Mouse (Mus musculus) kidney, postnatal 4 days (tissue): ENCODE data around the gene Il1rl2.

Experiments used
- DNase-seq, 2 experiments: peaks; one replicate each; pipeline ENCODE4 v3.0.0; 2021; ENCODE audit warnings: mixed read lengths in 2 of 2

Il1rl2 gene

GRCm38 (mm10) chr1:40382841-40383240 is 58.4 kb downstream of the Il1rl2 start:
- DNase-seq: no peak

GRCm38 (mm10) chr1:40384931-40385545 is 60.6 kb downstream of the Il1rl2 start:
- DNase-seq: no peak

DNA sequence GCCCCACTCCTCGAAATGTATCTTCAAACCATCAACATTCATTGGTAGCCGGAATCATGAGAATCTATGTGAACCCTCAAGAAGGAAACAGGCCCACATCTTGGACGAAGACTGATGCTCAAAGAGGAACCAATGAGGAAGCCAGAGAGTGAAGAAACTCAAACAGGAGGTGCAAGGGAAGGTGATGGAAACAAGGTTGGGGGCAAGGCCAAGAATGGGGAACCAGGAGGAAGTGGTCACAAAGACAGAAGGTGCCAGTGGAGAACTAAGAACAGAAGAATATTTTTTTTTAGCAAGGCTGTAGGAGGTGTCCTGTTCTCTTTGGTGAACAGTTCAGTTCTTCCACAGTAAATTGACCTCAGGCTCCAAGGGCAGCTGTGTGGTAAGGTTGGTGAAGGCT is 67.0 kb downstream of the Il1rl2 start:
- no peak for DNase-seq

GRCm38 (mm10) chr1:40392535-40392934 is 68.1 kb downstream of the Il1rl2 start:
- no peak for DNase-seq

DNA sequence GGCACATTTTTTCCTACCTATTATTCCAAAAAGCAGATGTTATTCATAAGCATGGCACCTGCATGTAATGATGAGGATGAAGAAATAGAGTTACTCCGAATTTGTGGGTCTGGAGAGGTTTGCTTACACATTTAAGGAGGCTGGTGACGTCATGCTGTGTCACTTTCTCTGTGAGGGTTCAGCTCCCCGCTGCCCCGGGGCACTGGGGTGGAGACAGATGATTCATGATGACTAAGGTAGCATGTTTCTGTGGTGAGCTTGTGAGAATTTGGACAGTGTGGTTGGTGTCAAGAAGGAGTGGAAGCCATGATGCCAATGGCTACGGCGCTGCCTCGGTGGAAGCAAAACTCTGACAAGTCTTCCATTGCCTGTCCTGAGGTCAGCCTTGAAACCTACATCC is 68.8 kb downstream of the Il1rl2 start:
- DNase-seq: no peak

DNA sequence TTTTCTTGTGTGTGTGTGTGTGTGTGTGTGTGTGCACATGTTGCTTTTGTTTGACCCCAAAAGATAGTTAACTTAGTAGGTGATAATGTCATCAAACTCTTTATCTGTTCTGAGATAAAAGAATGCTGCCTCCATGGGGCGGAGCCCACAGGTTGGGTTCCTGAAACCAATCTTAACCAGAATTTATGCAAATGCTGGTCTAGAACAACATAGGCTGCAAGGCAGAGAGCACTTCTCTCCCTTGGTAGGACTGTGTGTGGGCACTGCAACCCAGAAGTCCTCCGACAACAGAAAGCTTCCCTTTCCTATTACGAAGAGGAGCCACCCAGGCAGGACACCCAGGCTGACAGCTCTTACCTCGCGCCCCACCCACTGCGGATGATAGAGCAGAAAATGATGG is 75.2 kb downstream of the Il1rl2 start:
- DNase-seq: no peak

DNA sequence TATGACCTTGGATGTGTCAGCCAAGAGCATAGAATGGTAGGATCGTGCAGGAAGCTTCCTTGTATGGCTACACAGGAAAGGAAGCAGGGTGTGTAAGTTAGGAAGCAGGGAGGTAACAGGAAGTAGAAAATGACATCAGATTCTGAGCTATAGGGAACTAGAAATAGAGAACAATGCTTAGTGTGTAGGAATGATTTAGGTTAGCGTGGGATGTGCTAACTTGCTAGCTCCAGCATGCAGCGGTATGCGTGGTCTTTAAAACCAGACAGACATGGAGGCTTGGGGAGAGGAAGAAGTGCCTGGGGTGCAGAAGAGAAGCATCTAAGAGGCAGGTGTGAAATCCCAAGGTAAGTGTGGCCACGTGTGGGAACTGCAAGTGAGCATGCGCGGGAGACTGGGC is 80.3 kb downstream of the Il1rl2 start:
- no peak for DNase-seq

GRCm38 (mm10) chr1:40409882-40410281 is 85.5 kb downstream of the Il1rl2 start:
- no peak for DNase-seq

- DNase-seq: no peak
These were observed 88.6 kb downstream of the Il1rl2 start for GRCm38 (mm10) chr1:40413039-40413438.

GRCm38 (mm10) chr1:40414276-40414675 is 89.9 kb downstream of the Il1rl2 start:
- DNase-seq: no peak

GRCm38 (mm10) chr1:40414863-40415656 is 90.7 kb downstream of the Il1rl2 start:
- DNase-seq: no peak

DNA sequence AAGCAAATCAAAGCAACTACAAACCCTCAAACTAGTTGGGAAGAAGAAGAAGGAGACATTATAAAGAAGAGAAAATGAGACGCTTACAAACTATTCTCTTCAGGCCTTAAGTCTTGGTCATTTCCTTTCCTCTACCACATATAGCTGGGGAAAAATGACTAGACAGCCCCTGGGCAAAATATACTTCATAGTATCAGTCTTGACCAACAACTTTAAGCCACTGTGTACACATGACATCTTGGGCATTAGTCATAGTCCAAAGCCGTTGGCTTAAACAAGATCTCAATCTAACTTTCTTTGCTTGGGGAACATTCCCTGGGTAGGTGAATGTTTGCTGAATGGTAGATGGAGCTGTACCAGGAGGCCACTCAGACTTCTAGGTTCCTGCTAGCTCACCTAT is 92.6 kb downstream of the Il1rl2 start:
- no peak for DNase-seq
